Mouse (Mus musculus) brain, embryonic 14.5 days (tissue): ENCODE measurements around the gene Arhgap45.

ENCODE experiments used
- CTCF ChIP-seq: fragments of 200-500 bp; IDR thresholded peaks from 2 replicates; pipeline ENCODE4 v1.5.1; 2012; ENCODE audit warnings: inconsistent platforms, mild to moderate bottlenecking, moderate library complexity, borderline replicate concordance; ENCODE audit not compliant: insufficient read depth, insufficient read length; ENCODE audit errors: extremely low read depth
- POLR2A ChIP-seq: fragments of 200-500 bp; IDR thresholded peaks from 2 replicates; pipeline ENCODE4 v1.6.1; 2012; ENCODE audit warnings: mild to moderate bottlenecking, inconsistent platforms, borderline replicate concordance; ENCODE audit not compliant: poor library complexity, insufficient read depth, insufficient read length, severe bottlenecking; ENCODE audit errors: extremely low read depth

- TF ChIP-seq POLR2A (no peak), CTCF (no peak)
These were observed 36.9 kb upstream of the Arhgap45 start for GRCm38 (mm10) chr10:79979401-79980155.
